Mouse (Mus musculus): ENCODE data around the gene Ndufs5. TPM values are rescaled to one million over a fixed set of nuclear protein-coding genes. Genes with fewer than 3 reads are reported as not detected.

Ndufs5 gene
- polyA plus RNA-seq, 1 experiment from 2014 or later = 425 TPM

GRCm38 (mm10) chr4:123705340-123705739, 12.7 kb downstream of the Ndufs5 start:
- Histone ChIP-seq H3K9ac (ENCODE audit: low read depth, low read length) (no peak overlapping the region), H3K4me3 (ENCODE audit: low read depth, low read length) (no peak overlapping the region), H3K27me3 (ENCODE audit: control insufficient read depth, insufficient read depth, low read depth, low read length) (no peaks in the 10 kb centered on the region), H3K4me1 (ENCODE audit: control insufficient read depth, insufficient read depth, low read length) (no peaks in the 10 kb centered on the region), H3K36me3 (ENCODE audit: control insufficient read depth, insufficient read depth, low read length) (no peaks in the 10 kb centered on the region), H3K27ac (ENCODE audit: low read length) (no peak overlapping the region), H3K4me2 (ENCODE audit: low read length) (no peak overlapping the region), H3K9me3 (replicated peaks; ENCODE audit: control insufficient read depth, low read length, poor library complexity, severe bottlenecking) (no peaks in the 10 kb centered on the region)
- ATAC-seq = no peak
- WGBS = 98% methylated on average over 2 of the region's 2 CpGs

GRCm38 (mm10) chr4:123693384-123693783, 24.6 kb downstream of the Ndufs5 start:
- Histone ChIP-seq H3K27me3 (ENCODE audit: control insufficient read depth, insufficient read depth, low read depth, low read length) (no peaks in the 10 kb centered on the region), H3K4me1 (ENCODE audit: control insufficient read depth, insufficient read depth, low read length) (no peaks in the 10 kb centered on the region), H3K27ac (ENCODE audit: low read length) (no peak overlapping the region), H3K4me3 (ENCODE audit: low read depth, low read length) (no peak overlapping the region), H3K9me3 (replicated peaks; ENCODE audit: control insufficient read depth, low read length, poor library complexity, severe bottlenecking) (no peaks in the 10 kb centered on the region), H3K4me2 (ENCODE audit: low read length) (no peak overlapping the region), H3K36me3 (ENCODE audit: control insufficient read depth, insufficient read depth, low read length) (no peaks in the 10 kb centered on the region), H3K9ac (ENCODE audit: low read depth, low read length) (no peak overlapping the region)
- no peak for ATAC-seq
- WGBS = 77% methylated on average over 12 of the region's 12 CpGs

GRCm38 (mm10) chr4:123692071-123692470, 25.9 kb downstream of the Ndufs5 start:
- no peaks in the 10 kb centered on the region for H3K9me3 ChIP-seq (replicated peaks; ENCODE audit: control insufficient read depth, low read length, poor library complexity, severe bottlenecking)
- WGBS = 90% methylated on average over 3 of the region's 3 CpGs
- no peak for ATAC-seq
- H3K4me2 ChIP-seq (ENCODE audit: low read length) = no peak overlapping the region
- no peaks in the 10 kb centered on the region for H3K36me3 ChIP-seq (ENCODE audit: control insufficient read depth, insufficient read depth, low read length)
- no peak overlapping the region for H3K27ac ChIP-seq (ENCODE audit: low read length)
- H3K4me3 ChIP-seq (ENCODE audit: low read depth, low read length) = no peak overlapping the region
- H3K4me1 ChIP-seq (ENCODE audit: control insufficient read depth, insufficient read depth, low read length) = no peaks in the 10 kb centered on the region
- H3K9ac ChIP-seq (ENCODE audit: low read depth, low read length) = no peak overlapping the region
- H3K27me3 ChIP-seq (ENCODE audit: control insufficient read depth, insufficient read depth, low read depth, low read length) = no peaks in the 10 kb centered on the region

DNA sequence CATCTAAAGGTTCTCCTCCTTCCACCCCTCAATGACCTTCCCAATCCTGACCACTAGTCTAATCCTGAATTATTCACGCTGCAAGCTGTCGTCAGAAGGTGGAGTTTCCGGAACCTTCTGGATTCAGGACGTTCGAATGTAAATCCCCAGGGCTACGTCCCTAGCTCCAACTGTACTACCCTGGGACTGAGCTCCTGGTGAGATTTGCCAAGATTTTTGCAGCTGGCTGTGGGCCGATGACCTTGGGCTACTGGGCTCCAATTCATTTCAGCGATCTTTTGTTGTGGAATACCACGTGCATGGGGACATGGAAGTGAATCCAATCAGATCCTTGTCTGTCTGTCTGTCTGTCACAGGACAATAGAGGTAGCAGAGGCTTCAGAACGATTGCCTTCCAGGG, 27.7 kb downstream of the Ndufs5 start:
- no peaks in the 10 kb centered on the region for H3K9me3 ChIP-seq (replicated peaks; ENCODE audit: control insufficient read depth, low read length, poor library complexity, severe bottlenecking)
- no peak overlapping the region for H3K27ac ChIP-seq (ENCODE audit: low read length)
- 83% methylated on average over 10 of the region's 10 CpGs for WGBS
- no peak overlapping the region for H3K4me3 ChIP-seq (ENCODE audit: low read depth, low read length)
- H3K9ac ChIP-seq (ENCODE audit: low read depth, low read length) = no peak overlapping the region
- no peak overlapping the region for H3K4me2 ChIP-seq (ENCODE audit: low read length)
- ATAC-seq = no peak
- no peaks in the 10 kb centered on the region for H3K36me3 ChIP-seq (ENCODE audit: control insufficient read depth, insufficient read depth, low read length)
- peaks cover 4% of the 10 kb centered on the region; the same call in 1 of the 2 replicates for H3K4me1 ChIP-seq (ENCODE audit: control insufficient read depth, insufficient read depth, low read length)
- no peaks in the 10 kb centered on the region for H3K27me3 ChIP-seq (ENCODE audit: control insufficient read depth, insufficient read depth, low read depth, low read length)

- H3K9me3 ChIP-seq (replicated peaks; ENCODE audit: control insufficient read depth, low read length, poor library complexity, severe bottlenecking) = no peaks in the 10 kb centered on the region
- H3K27me3 ChIP-seq (ENCODE audit: control insufficient read depth, insufficient read depth, low read depth, low read length) = no peaks in the 10 kb centered on the region
- WGBS = under 1% methylated on average over 27 of the region's 89 CpGs
- peak overlapping the region; percentile 93 for H3K4me3 ChIP-seq (ENCODE audit: low read depth, low read length)
- peak overlapping the region; percentile 94 for H3K4me2 ChIP-seq (ENCODE audit: low read length)
- peaks cover 18% of the 10 kb centered on the region for H3K4me1 ChIP-seq (ENCODE audit: control insufficient read depth, insufficient read depth, low read length)
- peak overlapping the region; percentile 95 for H3K27ac ChIP-seq (ENCODE audit: low read length)
- peak overlapping the region; percentile 99 for H3K9ac ChIP-seq (ENCODE audit: low read depth, low read length)
- peak; percentile 69 for ATAC-seq
- peaks cover 9% of the 10 kb centered on the region for H3K36me3 ChIP-seq (ENCODE audit: control insufficient read depth, insufficient read depth, low read length)
Measured at GRCm38 (mm10) chr4:123687025-123687781, 30.8 kb downstream of the Ndufs5 start.

- peak; percentile 68 for ATAC-seq
- H3K36me3 ChIP-seq (ENCODE audit: control insufficient read depth, insufficient read depth, low read length) = peaks cover 9% of the 10 kb centered on the region
- H3K4me3 ChIP-seq (ENCODE audit: low read depth, low read length) = peak overlapping the region; percentile 93
- peak overlapping the region; percentile 95 for H3K27ac ChIP-seq (ENCODE audit: low read length)
- WGBS = under 1% methylated on average over 50 of the region's 56 CpGs
- no peaks in the 10 kb centered on the region for H3K9me3 ChIP-seq (replicated peaks; ENCODE audit: control insufficient read depth, low read length, poor library complexity, severe bottlenecking)
- no peaks in the 10 kb centered on the region for H3K27me3 ChIP-seq (ENCODE audit: control insufficient read depth, insufficient read depth, low read depth, low read length)
- peak overlapping the region; percentile 99 for H3K9ac ChIP-seq (ENCODE audit: low read depth, low read length)
- H3K4me1 ChIP-seq (ENCODE audit: control insufficient read depth, insufficient read depth, low read length) = peaks cover 22% of the 10 kb centered on the region
- peak overlapping the region; percentile 94 for H3K4me2 ChIP-seq (ENCODE audit: low read length)
Measured at GRCm38 (mm10) chr4:123686368-123687024, 31.5 kb downstream of the Ndufs5 start.

- peak overlapping the region; percentile 99 for H3K9ac ChIP-seq (ENCODE audit: low read depth, low read length)
- peak overlapping the region; percentile 95 for H3K27ac ChIP-seq (ENCODE audit: low read length)
- H3K27me3 ChIP-seq (ENCODE audit: control insufficient read depth, insufficient read depth, low read depth, low read length) = no peaks in the 10 kb centered on the region
- H3K4me2 ChIP-seq (ENCODE audit: low read length) = peak overlapping the region; percentile 94
- ATAC-seq = peak; percentile 31; the same call in 1 of the 2 replicates
- H3K9me3 ChIP-seq (replicated peaks; ENCODE audit: control insufficient read depth, low read length, poor library complexity, severe bottlenecking) = no peaks in the 10 kb centered on the region
- H3K4me1 ChIP-seq (ENCODE audit: control insufficient read depth, insufficient read depth, low read length) = peaks cover 29% of the 10 kb centered on the region
- H3K4me3 ChIP-seq (ENCODE audit: low read depth, low read length) = peak overlapping the region; percentile 93
- peaks cover 9% of the 10 kb centered on the region for H3K36me3 ChIP-seq (ENCODE audit: control insufficient read depth, insufficient read depth, low read length)
- WGBS = 27% methylated on average over 8 of the region's 8 CpGs
Measured at GRCm38 (mm10) chr4:123685506-123686242, 32.3 kb downstream of the Ndufs5 start.

- Histone ChIP-seq H3K27me3 (ENCODE audit: control insufficient read depth, insufficient read depth, low read depth, low read length) (no peaks in the 10 kb centered on the region), H3K4me1 (ENCODE audit: control insufficient read depth, insufficient read depth, low read length) (peaks cover 29% of the 10 kb centered on the region), H3K9ac (ENCODE audit: low read depth, low read length) (peak overlapping the region; percentile 99; the same call in 1 of the 2 replicates), H3K9me3 (replicated peaks; ENCODE audit: control insufficient read depth, low read length, poor library complexity, severe bottlenecking) (no peaks in the 10 kb centered on the region), H3K27ac (ENCODE audit: low read length) (no peak overlapping the region), H3K4me3 (ENCODE audit: low read depth, low read length) (peak overlapping the region; percentile 93), H3K36me3 (ENCODE audit: control insufficient read depth, insufficient read depth, low read length) (peaks cover 12% of the 10 kb centered on the region), H3K4me2 (ENCODE audit: low read length) (peak overlapping the region; percentile 94)
- ATAC-seq = no peak
- WGBS = 65% methylated on average over 7 of the region's 7 CpGs
Measured at GRCm38 (mm10) chr4:123685046-123685445, 33.0 kb downstream of the Ndufs5 start.
